Comparison of ENCODE assay signal across 8 mouse cellular contexts in genomic region chr10:117663865-117664200, GRCm38 (mm10). TPM values are rescaled to one million over a fixed set of nuclear protein-coding genes. Genes with fewer than 3 reads are reported as not detected.
DNase-seq lines count a peak whose midpoint lies in the region; ATAC-seq and TF ChIP-seq lines count a peak whose summit lies in the region.

No protein-coding gene starts in this region.

- DNase-seq in midbrain, embryonic 10.5 days (ENCODE audit: low spot score) = no peak
- DNase-seq in midbrain, embryonic 14.5 days = no peak
- peak; percentile 52 for DNase-seq in limb, embryonic 14.5 days (ENCODE audit: low spot score)
- DNase-seq in neural tube, embryonic 10.5 days (ENCODE audit: extremely low spot score, low spot score) = peak; percentile 30
- DNase-seq in frontal cortex, postnatal 25 days (ENCODE audit: low spot score in 2 of 2) = no peak
- no peak for DNase-seq in cerebellum, adult 8-10 months
- DNase-seq in layer of hippocampus, adult 11-12 months (ENCODE audit: low spot score) = no peak

- H3K36me3 ChIP-seq in midbrain, embryonic 10.5 days = no peaks in the 10 kb centered on the region
- H3K36me3 ChIP-seq in midbrain, embryonic 14.5 days (ENCODE audit: control insufficient read depth, insufficient read depth, low read length) = no peaks in the 10 kb centered on the region
- H3K36me3 ChIP-seq in hindbrain, embryonic 13.5 days = no peaks in the 10 kb centered on the region
- H3K36me3 ChIP-seq in limb, embryonic 14.5 days (ENCODE audit: control insufficient read depth, insufficient read depth, low read length) = no peaks in the 10 kb centered on the region

- H3K9me3 ChIP-seq in midbrain, embryonic 10.5 days (replicated peaks) = no peaks in the 10 kb centered on the region
- no peaks in the 10 kb centered on the region for H3K9me3 ChIP-seq in midbrain, embryonic 14.5 days (ENCODE audit: control insufficient read depth, low read length)
- no peaks in the 10 kb centered on the region for H3K9me3 ChIP-seq in hindbrain, embryonic 13.5 days
- no peaks in the 10 kb centered on the region for H3K9me3 ChIP-seq in limb, embryonic 14.5 days (ENCODE audit: control insufficient read depth, low read length)

- WGBS in midbrain, embryonic 10.5 days = 25% methylated on average over 9 of the region's 9 CpGs
- WGBS in midbrain, embryonic 14.5 days = 24% methylated on average over 9 of the region's 9 CpGs
- whole genome bisulfite sequencing in hindbrain, embryonic 13.5 days = 17% methylated on average over 9 of the region's 9 CpGs
- 25% methylated on average over 9 of the region's 9 CpGs for WGBS in limb, embryonic 14.5 days

- no peaks in the 10 kb centered on the region for H3K27me3 ChIP-seq in midbrain, embryonic 10.5 days (ENCODE audit: low read depth, poor library complexity, severe bottlenecking)
- H3K27me3 ChIP-seq in midbrain, embryonic 14.5 days (ENCODE audit: control insufficient read depth, insufficient read depth, low read length) = no peaks in the 10 kb centered on the region
- H3K27me3 ChIP-seq in hindbrain, embryonic 13.5 days = no peaks in the 10 kb centered on the region
- no peaks in the 10 kb centered on the region for H3K27me3 ChIP-seq in limb, embryonic 14.5 days (ENCODE audit: control insufficient read depth, insufficient read depth, low read length)

- no peak overlapping the region for H3K4me2 ChIP-seq in midbrain, embryonic 14.5 days (ENCODE audit: low read length)
- peak overlapping the region; percentile 35 for H3K4me2 ChIP-seq in hindbrain, embryonic 13.5 days
- peak overlapping the region; percentile 35 for H3K4me2 ChIP-seq in limb, embryonic 14.5 days (replicated peaks; ENCODE audit: low read depth, low read length, severe bottlenecking)

- ATAC-seq in midbrain, embryonic 14.5 days (ENCODE audit: low FRiP score, low TSS enrichment) = no peak
- no peak for ATAC-seq in hindbrain, embryonic 13.5 days (ENCODE audit: low FRiP score)
- peak; percentile 65; the same call in 1 of the 2 replicates for ATAC-seq in limb, embryonic 14.5 days (ENCODE audit: low FRiP score, low read depth)

- H3K9ac ChIP-seq in midbrain, embryonic 14.5 days (replicated peaks; ENCODE audit: low read length) = no peak overlapping the region
- no peak overlapping the region for H3K9ac ChIP-seq in hindbrain, embryonic 13.5 days
- H3K9ac ChIP-seq in limb, embryonic 14.5 days (ENCODE audit: low read depth, low read length, severe bottlenecking) = no peak overlapping the region

- no peak overlapping the region for H3K27ac ChIP-seq in midbrain, embryonic 10.5 days (replicated peaks)
- no peak overlapping the region for H3K27ac ChIP-seq in midbrain, embryonic 14.5 days (replicated peaks; ENCODE audit: low read depth, low read length)
- no peak overlapping the region for H3K27ac ChIP-seq in hindbrain, embryonic 13.5 days
- H3K27ac ChIP-seq in limb, embryonic 14.5 days (replicated peaks; ENCODE audit: low read depth, low read length) = no peak overlapping the region

- peak overlapping the region; percentile 28 for H3K4me3 ChIP-seq in midbrain, embryonic 10.5 days
- H3K4me3 ChIP-seq in midbrain, embryonic 14.5 days (replicated peaks; ENCODE audit: low read depth, low read length) = no peak overlapping the region
- H3K4me3 ChIP-seq in hindbrain, embryonic 13.5 days = no peak overlapping the region
- H3K4me3 ChIP-seq in limb, embryonic 14.5 days (replicated peaks; ENCODE audit: low read length) = no peak overlapping the region; the same call in 1 of the 2 replicates

- H3K4me1 ChIP-seq in midbrain, embryonic 10.5 days = peaks cover 16% of the 10 kb centered on the region
- H3K4me1 ChIP-seq in midbrain, embryonic 14.5 days (ENCODE audit: control insufficient read depth, insufficient read depth, low read length) = no peaks in the 10 kb centered on the region; the same call in 1 of the 2 replicates
- H3K4me1 ChIP-seq in hindbrain, embryonic 13.5 days (replicated peaks) = peaks cover 6% of the 10 kb centered on the region
- H3K4me1 ChIP-seq in limb, embryonic 14.5 days (ENCODE audit: control insufficient read depth, insufficient read depth, low read length) = peaks cover 17% of the 10 kb centered on the region

- TF ChIP-seq POLR2A in limb, embryonic 14.5 days (IDR thresholded peaks at IDR 0.05; ENCODE audit: borderline replicate concordance, extremely low read depth, insufficient read depth, insufficient read length) = no peak

RNA-seq across cellular contexts. Expression of gene Cpm, which starts 34.5 kb away (rescaled TPM):
- polyA plus RNA-seq in midbrain, embryonic 10.5 days (2016; fragmentation: Nextera tagmentation; extraction: Ambion mirVana) = 5.4 and 6.2 TPM in 2 replicates
- 3.9 and 5.4 TPM in 2 replicates for polyA plus RNA-seq in midbrain, embryonic 14.5 days (2014; fragmentation: Nextera tagmentation; extraction: Ambion mirVana)
- 3.1 and 3.7 TPM in 2 replicates for polyA plus RNA-seq in hindbrain, embryonic 13.5 days (2015; fragmentation: Nextera tagmentation; extraction: Ambion mirVana)
- polyA plus RNA-seq in limb, embryonic 14.5 days (2012; rRNA removed) = 24.4 and 28.2 TPM in 2 replicates
- 41.6 and 44.5 TPM in 2 replicates for polyA plus RNA-seq in limb, embryonic 14.5 days (2014; fragmentation: Nextera tagmentation; extraction: Ambion mirVana)

RNA-seq across cellular contexts. Expression of gene Mdm2, which starts 46.7 kb away (rescaled TPM):
- polyA plus RNA-seq in midbrain, embryonic 10.5 days (2016; fragmentation: Nextera tagmentation; extraction: Ambion mirVana) = 60.6 and 66.7 TPM in 2 replicates
- polyA plus RNA-seq in midbrain, embryonic 14.5 days (2014; fragmentation: Nextera tagmentation; extraction: Ambion mirVana) = 49.0 and 57.3 TPM in 2 replicates
- 53.6 and 56.5 TPM in 2 replicates for polyA plus RNA-seq in hindbrain, embryonic 13.5 days (2015; fragmentation: Nextera tagmentation; extraction: Ambion mirVana)
- polyA plus RNA-seq in limb, embryonic 14.5 days (2012; rRNA removed) = 56.9 and 59.9 TPM in 2 replicates
- polyA plus RNA-seq in limb, embryonic 14.5 days (2014; fragmentation: Nextera tagmentation; extraction: Ambion mirVana) = 32.9 and 39.2 TPM in 2 replicates

Comparison
In these comparisons a context has a peak if more than half of its experiments do, and no peak if none do; other contexts are left out.
1. DNase-seq: peak in limb, embryonic 14.5 days (single experiment) and neural tube, embryonic 10.5 days (single experiment); none in midbrain, embryonic 10.5 days (single experiment), midbrain, embryonic 14.5 days (single experiment), frontal cortex, postnatal 25 days (0 of 2), cerebellum, adult 8-10 months (single experiment) and layer of hippocampus, adult 11-12 months (single experiment).